Mouse (Mus musculus): Measurements from ENCODE around the gene Man1a2. TPM values are rescaled to one million over a fixed set of nuclear protein-coding genes. Genes with fewer than 3 reads are reported as not detected.

Man1a2 gene
- polyA plus RNA-seq, 1 experiment from 2014 or later: 53.1 TPM

GRCm38 (mm10) chr3:100682841-100683240 lies 2.5 kb downstream of the Man1a2 start:
- Histone ChIP-seq H3K27me3 (no peaks in the 10 kb centered on the region), H3K36me3 (no peaks in the 10 kb centered on the region), H3K9me3 (replicated peaks) (no peaks in the 10 kb centered on the region), H3K4me3 (peak overlapping the region; percentile 42), H3K4me1 (replicated peaks) (peaks cover 31% of the 10 kb centered on the region), H3K27ac (no peak overlapping the region), H3K4me2 (peak overlapping the region; percentile 77), H3K9ac (peak overlapping the region; percentile 26)
- ATAC-seq (replicated peaks; ENCODE audit: insufficient number of reproducible peaks, insufficient read depth, low FRiP score, low read depth): no peak
- 12% methylated on average over 3 of the region's 3 CpGs for WGBS

- Histone ChIP-seq H3K4me1 (replicated peaks) (peaks cover 31% of the 10 kb centered on the region), H3K9ac (peak overlapping the region; percentile 26), H3K27ac (no peak overlapping the region), H3K27me3 (no peaks in the 10 kb centered on the region), H3K9me3 (replicated peaks) (no peaks in the 10 kb centered on the region), H3K4me3 (peak overlapping the region; percentile 42), H3K36me3 (no peaks in the 10 kb centered on the region), H3K4me2 (peak overlapping the region; percentile 77)
- no peak for ATAC-seq (replicated peaks; ENCODE audit: insufficient number of reproducible peaks, insufficient read depth, low FRiP score, low read depth)
- WGBS: 14% methylated on average over 4 of the region's 4 CpGs
Observed at GRCm38 (mm10) chr3:100682281-100682680, 3.0 kb downstream of the Man1a2 start.

GRCm38 (mm10) chr3:100681448-100682092 lies 3.7 kb downstream of the Man1a2 start:
- Histone ChIP-seq H3K27me3 (no peaks in the 10 kb centered on the region), H3K9ac (peak overlapping the region; percentile 18; the same call in 1 of the 2 replicates), H3K27ac (peak overlapping the region; percentile 45), H3K9me3 (replicated peaks) (no peaks in the 10 kb centered on the region), H3K4me2 (peak overlapping the region; percentile 77), H3K36me3 (no peaks in the 10 kb centered on the region), H3K4me3 (peak overlapping the region; percentile 39), H3K4me1 (replicated peaks) (peaks cover 29% of the 10 kb centered on the region)
- no peak for ATAC-seq (replicated peaks; ENCODE audit: insufficient number of reproducible peaks, insufficient read depth, low FRiP score, low read depth)
- WGBS: 14% methylated on average over 11 of the region's 11 CpGs

GRCm38 (mm10) chr3:100680226-100680625 lies 5.1 kb downstream of the Man1a2 start:
- 0 out of 2 replicates have a peak overlapping the region, but pooled peaks have one; percentile 13 for H3K4me2 ChIP-seq
- H3K27me3 ChIP-seq: no peaks in the 10 kb centered on the region
- no peaks in the 10 kb centered on the region for H3K36me3 ChIP-seq
- no peak overlapping the region for H3K9ac ChIP-seq
- no peaks in the 10 kb centered on the region for H3K9me3 ChIP-seq (replicated peaks)
- 66% methylated on average over 2 of the region's 2 CpGs for WGBS
- no peak for ATAC-seq (replicated peaks; ENCODE audit: insufficient number of reproducible peaks, insufficient read depth, low FRiP score, low read depth)
- H3K4me3 ChIP-seq: no peak overlapping the region
- H3K27ac ChIP-seq: no peak overlapping the region; the same call in 1 of the 2 replicates
- H3K4me1 ChIP-seq (replicated peaks): peaks cover 26% of the 10 kb centered on the region

- Histone ChIP-seq H3K36me3 (no peaks in the 10 kb centered on the region), H3K9ac (no peak overlapping the region), H3K27me3 (no peaks in the 10 kb centered on the region), H3K4me1 (replicated peaks) (peaks cover 28% of the 10 kb centered on the region), H3K4me3 (no peak overlapping the region), H3K4me2 (no peak overlapping the region), H3K9me3 (replicated peaks) (no peaks in the 10 kb centered on the region), H3K27ac (no peak overlapping the region)
- 68% methylated on average over 6 of the region's 6 CpGs for WGBS
- no peak for ATAC-seq (replicated peaks; ENCODE audit: insufficient number of reproducible peaks, insufficient read depth, low FRiP score, low read depth)
Observed at GRCm38 (mm10) chr3:100678951-100679570, 6.2 kb downstream of the Man1a2 start.

- no peak overlapping the region for H3K27ac ChIP-seq
- no peaks in the 10 kb centered on the region for H3K27me3 ChIP-seq
- H3K4me1 ChIP-seq (replicated peaks): peaks cover 14% of the 10 kb centered on the region
- no peaks in the 10 kb centered on the region for H3K9me3 ChIP-seq (replicated peaks)
- WGBS: 49% methylated on average over 4 of the region's 4 CpGs
- ATAC-seq (replicated peaks; ENCODE audit: insufficient number of reproducible peaks, insufficient read depth, low FRiP score, low read depth): no peak
- no peak overlapping the region for H3K4me3 ChIP-seq
- no peaks in the 10 kb centered on the region for H3K36me3 ChIP-seq
- H3K4me2 ChIP-seq: no peak overlapping the region
- no peak overlapping the region for H3K9ac ChIP-seq
Observed at GRCm38 (mm10) chr3:100675146-100675545, 10.2 kb downstream of the Man1a2 start.

GRCm38 (mm10) chr3:100670412-100670811 lies 14.9 kb downstream of the Man1a2 start:
- no peaks in the 10 kb centered on the region for H3K9me3 ChIP-seq (replicated peaks)
- no peak for ATAC-seq (replicated peaks; ENCODE audit: insufficient number of reproducible peaks, insufficient read depth, low FRiP score, low read depth)
- 90% methylated on average over 2 of the region's 2 CpGs for WGBS
- H3K4me2 ChIP-seq: no peak overlapping the region
- peaks cover 4% of the 10 kb centered on the region for H3K4me1 ChIP-seq (replicated peaks)
- no peak overlapping the region for H3K9ac ChIP-seq
- no peaks in the 10 kb centered on the region for H3K36me3 ChIP-seq
- H3K27ac ChIP-seq: no peak overlapping the region
- H3K4me3 ChIP-seq: no peak overlapping the region
- no peaks in the 10 kb centered on the region for H3K27me3 ChIP-seq

GRCm38 (mm10) chr3:100653291-100653690 lies 32.0 kb downstream of the Man1a2 start:
- no peak for ATAC-seq (replicated peaks; ENCODE audit: insufficient number of reproducible peaks, insufficient read depth, low FRiP score, low read depth)
- Histone ChIP-seq H3K9ac (no peak overlapping the region), H3K9me3 (replicated peaks) (no peaks in the 10 kb centered on the region), H3K4me2 (no peak overlapping the region), H3K36me3 (no peaks in the 10 kb centered on the region; the same call in 1 of the 2 replicates), H3K27me3 (no peaks in the 10 kb centered on the region), H3K4me3 (no peak overlapping the region), H3K27ac (no peak overlapping the region), H3K4me1 (replicated peaks) (peaks cover 4% of the 10 kb centered on the region; the same call in 1 of the 2 replicates)
- WGBS: 87% methylated on average over 1 of the region's 1 CpGs

GRCm38 (mm10) chr3:100641581-100641980 lies 43.7 kb downstream of the Man1a2 start:
- 89% methylated on average over 8 of the region's 8 CpGs for WGBS
- H3K4me3 ChIP-seq: no peak overlapping the region
- no peak for ATAC-seq (replicated peaks; ENCODE audit: insufficient number of reproducible peaks, insufficient read depth, low FRiP score, low read depth)
- H3K9me3 ChIP-seq (replicated peaks): no peaks in the 10 kb centered on the region
- no peaks in the 10 kb centered on the region for H3K27me3 ChIP-seq
- H3K4me2 ChIP-seq: no peak overlapping the region
- no peak overlapping the region for H3K27ac ChIP-seq
- no peak overlapping the region for H3K9ac ChIP-seq
- H3K4me1 ChIP-seq (replicated peaks): no peaks in the 10 kb centered on the region
- H3K36me3 ChIP-seq: 0 out of 2 replicates have a peak, but pooled peaks cover 2% of the 10 kb centered on the region

- WGBS: 77% methylated on average over 2 of the region's 2 CpGs
- no peak overlapping the region for H3K4me2 ChIP-seq
- ATAC-seq (replicated peaks; ENCODE audit: insufficient number of reproducible peaks, insufficient read depth, low FRiP score, low read depth): no peak
Observed at GRCm38 (mm10) chr3:100636255-100636654, 49.0 kb downstream of the Man1a2 start.

GRCm38 (mm10) chr3:100634821-100635220 lies 50.5 kb downstream of the Man1a2 start:
- Histone ChIP-seq H3K4me3 (no peak overlapping the region), H3K9me3 (replicated peaks) (no peaks in the 10 kb centered on the region), H3K9ac (no peak overlapping the region), H3K27ac (no peak overlapping the region), H3K4me2 (no peak overlapping the region), H3K27me3 (no peaks in the 10 kb centered on the region), H3K36me3 (peaks cover 5% of the 10 kb centered on the region; the same call in 1 of the 2 replicates), H3K4me1 (replicated peaks) (no peaks in the 10 kb centered on the region)
- WGBS: 67% methylated on average over 4 of the region's 4 CpGs
- no peak for ATAC-seq (replicated peaks; ENCODE audit: insufficient number of reproducible peaks, insufficient read depth, low FRiP score, low read depth)

More at GRCm38 (mm10) chr3:100636255-100636654, 49.0 kb downstream of the Man1a2 start:
- H3K27me3 ChIP-seq: no peaks in the 10 kb centered on the region
- H3K9ac ChIP-seq: no peak overlapping the region
- no peaks in the 10 kb centered on the region; the same call in 1 of the 2 replicates for H3K36me3 ChIP-seq
- H3K27ac ChIP-seq: no peak overlapping the region
- no peaks in the 10 kb centered on the region for H3K4me1 ChIP-seq (replicated peaks)
- no peaks in the 10 kb centered on the region for H3K9me3 ChIP-seq (replicated peaks)
- H3K4me3 ChIP-seq: no peak overlapping the region
